Mouse (Mus musculus) liver, embryonic 14.5 days (tissue): ENCODE results near the gene Ccdc3. TPM values are rescaled to one million over a fixed set of nuclear protein-coding genes. Genes with fewer than 3 reads are reported as not detected.

Source experiments
- ATAC-seq: fragments of 200-750 bp; cut with Nextera tagmentation; 2 replicates; pipeline ENCODE4 v1.8.0; 2017; ENCODE audit warnings: moderate number of reproducible peaks, mild to moderate bottlenecking, moderate library complexity; ENCODE audit not compliant: insufficient read depth
- DNase-seq, 3 experiments: peaks; one replicate each; pipeline ENCODE4 v3.0.0-alpha.2; 2012 to 2013; ENCODE audit warnings: low read depth in 3 of 3, low spot score in 3 of 3
- H3K27ac ChIP-seq: fragments of 300-500 bp; sonication (generic); 2 replicates; pipeline ENCODE4 v1.5.1; 2014; ENCODE audit warnings: moderate library complexity, mild to moderate bottlenecking, control low read depth, inconsistent platforms
- H3K27me3 ChIP-seq: fragments of 300-500 bp; sonication (generic); 2 replicates; pipeline ENCODE4 v1.6.1; 2014; ENCODE audit warnings: mild to moderate bottlenecking, low read length, moderate library complexity; ENCODE audit not compliant: control insufficient read depth, insufficient read depth
- H3K36me3 ChIP-seq: fragments of 300-500 bp; sonication (generic); replicated peaks from 2 replicates; pipeline ENCODE4 v1.6.1; 2014; ENCODE audit warnings: low read depth; ENCODE audit not compliant: control insufficient read depth, insufficient read depth
- H3K4me1 ChIP-seq, 2 experiments: fragments of 200-500 bp in 1 of 2; fragments of 300-500 bp in 1 of 2; sonication (generic) in 1 of 2; replicated peaks; 2 replicates each; pipeline ENCODE4 v1.6.1; 2012 to 2014; ENCODE audit warnings: antibody characterized with exemption in 1 of 2, inconsistent platforms in 1 of 2, low read length in 1 of 2; ENCODE audit not compliant: control insufficient read depth in 2 of 2, insufficient read depth in 2 of 2
- H3K4me2 ChIP-seq: fragments of 300-500 bp; sonication (generic); 2 replicates; pipeline ENCODE4 v1.6.1; 2014; ENCODE audit warnings: low read depth, mild to moderate bottlenecking, control low read depth, moderate library complexity
- H3K4me3 ChIP-seq, 2 experiments: fragments of 200-500 bp in 1 of 2; fragments of 300-500 bp in 1 of 2; sonication (generic) in 1 of 2; 2 replicates each; pipeline ENCODE4 v1.5.1; 2012 to 2014; ENCODE audit warnings: low read depth in 2 of 2, low read length in 2 of 2, mild to moderate bottlenecking in 2 of 2, control low read depth in 1 of 2, inconsistent platforms in 1 of 2, moderate library complexity in 1 of 2; ENCODE audit not compliant: insufficient read depth in 1 of 2
- H3K9ac ChIP-seq: fragments of 300-500 bp; sonication (generic); replicated peaks from 2 replicates; pipeline ENCODE4 v1.6.1; 2014; ENCODE audit warnings: mild to moderate bottlenecking, control low read depth, moderate library complexity
- H3K9me3 ChIP-seq: fragments of 300-500 bp; sonication (generic); 2 replicates; pipeline ENCODE4 v1.6.1; 2016; ENCODE audit warnings: low read length, mixed read lengths; ENCODE audit not compliant: control insufficient read depth
- CTCF ChIP-seq: IDR thresholded peaks from 2 replicates; pipeline ENCODE4 v1.5.1; 2016; ENCODE audit warnings: antibody characterized with exemption, low read depth, control low read depth
- EP300 ChIP-seq: IDR thresholded peaks from 2 replicates; pipeline ENCODE4 v1.6.1; 2016; ENCODE audit warnings: antibody characterized with exemption, low read depth
- WGBS: fragments of 180-500 bp; shearing (Covaris S2); extraction: QIAGEN DNeasy Blood & Tissue Kit; methylation state at CpG from one replicate; pipeline ENCODE4 v1.1.7; 2014; ENCODE audit not compliant: insufficient replicate concordance; 5-methylcytosine and 5-hydroxymethylcytosine counted together
- polyA plus RNA-seq, 2 experiments: library from polyadenylated mRNA; depleted of rRNA in 1 of 2; stranded (reverse) in 1 of 2; unstranded in 1 of 2; fragments of >200 nt; fragmentation: Nextera tagmentation in 1 of 2; extraction: Ambion mirVana in 1 of 2; gene quantifications; 2 replicates each; pipeline versions ENCODE4 v1.2.1 to v1.2.3; 2012 to 2014

Ccdc3 gene
- polyA plus RNA-seq, 2 experiments, result 2.7 to 3.0 TPM

- no peak overlapping the region for H3K9ac ChIP-seq
- TF ChIP-seq CTCF, result no peak
- no peak for TF ChIP-seq EP300
- H3K4me2 ChIP-seq, result no peak overlapping the region
- WGBS, result 56% methylated on average over 6 of the region's 6 CpGs
- H3K9me3 ChIP-seq, result no peaks in the 10 kb centered on the region
- no peak overlapping the region for H3K27ac ChIP-seq
- ATAC-seq (no peak), DNase-seq (no peak)
- H3K36me3 ChIP-seq, result no peaks in the 10 kb centered on the region
- H3K4me3 ChIP-seq, result no peak overlapping the region
- 0 out of 4 replicates have a peak, but pooled peaks cover 0 to 2% of the 10 kb centered on the region in 2 experiments for H3K4me1 ChIP-seq
- H3K27me3 ChIP-seq, result no peaks in the 10 kb centered on the region
These were observed 57.2 kb downstream of the Ccdc3 start for GRCm38 (mm10) chr2:5194701-5195215.

GRCm38 (mm10) chr2:5197486-5197885, 59.9 kb downstream of the Ccdc3 start:
- DNase-seq, result no peak

GRCm38 (mm10) chr2:5199289-5199688, 61.7 kb downstream of the Ccdc3 start:
- Histone ChIP-seq H3K27me3 (no peaks in the 10 kb centered on the region), H3K9me3 (no peaks in the 10 kb centered on the region), H3K4me3 (no peak overlapping the region), H3K27ac (no peak overlapping the region), H3K4me2 (no peak overlapping the region), H3K36me3 (no peaks in the 10 kb centered on the region), H3K4me1 (peaks cover 0 to 4% of the 10 kb centered on the region in 2 experiments; a peak in 1 of 4 replicates), H3K9ac (no peak overlapping the region)
- ATAC-seq, result no peak
- DNase-seq, result no peak
- TF ChIP-seq EP300 (no peak), CTCF (no peak)
- 73% methylated on average over 17 of the region's 17 CpGs for WGBS

More at GRCm38 (mm10) chr2:5197486-5197885, 59.9 kb downstream of the Ccdc3 start:
- H3K27ac ChIP-seq, result no peak overlapping the region
- WGBS, result 56% methylated on average over 4 of the region's 4 CpGs
- no peaks in the 10 kb centered on the region for H3K9me3 ChIP-seq
- ATAC-seq, result no peak
- TF ChIP-seq EP300 (no peak), CTCF (no peak)
- H3K4me3 ChIP-seq, result no peak overlapping the region
- H3K4me1 ChIP-seq, result peaks cover 0 to 4% of the 10 kb centered on the region in 2 experiments; a peak in 1 of 4 replicates
- no peak overlapping the region for H3K4me2 ChIP-seq
- no peak overlapping the region for H3K9ac ChIP-seq
- H3K36me3 ChIP-seq, result no peaks in the 10 kb centered on the region
- H3K27me3 ChIP-seq, result no peaks in the 10 kb centered on the region

- H3K4me2 ChIP-seq, result no peak overlapping the region
- ATAC-seq (no peak), DNase-seq (no peak)
- no peaks in the 10 kb centered on the region for H3K27me3 ChIP-seq
- H3K27ac ChIP-seq, result no peak overlapping the region
- H3K36me3 ChIP-seq, result no peaks in the 10 kb centered on the region
- no peaks in the 10 kb centered on the region for H3K9me3 ChIP-seq
- WGBS, result 65% methylated on average over 7 of the region's 7 CpGs
- H3K4me3 ChIP-seq, result no peak overlapping the region
- H3K9ac ChIP-seq, result no peak overlapping the region
- H3K4me1 ChIP-seq, result peaks cover 0 to 4% of the 10 kb centered on the region in 2 experiments; a peak in 1 of 4 replicates
- no peak for TF ChIP-seq EP300
- no peak for TF ChIP-seq CTCF
These were observed 63.3 kb downstream of the Ccdc3 start for GRCm38 (mm10) chr2:5200817-5201364.

- no peak overlapping the region for H3K4me2 ChIP-seq
- no peak for DNase-seq
- H3K4me1 ChIP-seq, result peaks cover 0 to 4% of the 10 kb centered on the region in 2 experiments; a peak in 1 of 4 replicates
- no peak overlapping the region for H3K9ac ChIP-seq
- no peak overlapping the region for H3K4me3 ChIP-seq
- no peaks in the 10 kb centered on the region for H3K36me3 ChIP-seq
- H3K9me3 ChIP-seq, result no peaks in the 10 kb centered on the region
- WGBS, result 53% methylated on average over 1 of the region's 1 CpGs
- no peak overlapping the region for H3K27ac ChIP-seq
- no peaks in the 10 kb centered on the region for H3K27me3 ChIP-seq
- TF ChIP-seq CTCF, result no peak
- no peak for TF ChIP-seq EP300
- ATAC-seq, result no peak
These were observed 65.6 kb downstream of the Ccdc3 start for GRCm38 (mm10) chr2:5203146-5203545.
